Mouse (Mus musculus): ENCODE measurements at regions not wholly inside any gene's neighbourhood (a gene's known extent, or its start where the extent isn't known, plus 50 kb on each side); places are given as distances from the start of the nearest gene placed in this dataset.

DNA sequence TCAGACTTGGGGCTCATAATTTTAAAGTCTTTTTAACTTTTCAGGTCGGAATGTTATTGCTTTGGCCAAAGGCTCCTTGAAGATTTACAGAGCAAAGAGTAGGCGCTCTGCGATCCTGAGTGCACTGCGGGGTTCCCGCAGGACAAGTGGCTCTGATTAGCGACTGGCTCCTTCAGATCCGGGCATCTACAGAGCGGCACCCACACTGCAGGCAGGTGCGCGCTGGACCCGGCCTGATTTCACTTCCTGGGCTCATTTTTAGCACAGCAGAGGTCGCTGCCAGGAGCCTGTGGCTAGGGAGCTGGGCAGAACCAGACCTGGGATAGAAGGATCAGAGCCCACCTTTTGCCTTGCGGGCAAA, 156.6 kb downstream of the Matn1 start:
- peak in 1 of 2 experiments; percentile 24 for DNase-seq
- Histone ChIP-seq H3K27me3 (ENCODE audit: control insufficient read depth, insufficient read depth, low read length) (no peaks in the 10 kb centered on the region), H3K27ac (ENCODE audit: insufficient read depth, low read length) (no peak overlapping the region), H3K4me3 (replicated peaks; ENCODE audit: insufficient read depth, low read depth, low read length) (no peak overlapping the region), H3K4me1 (ENCODE audit: control insufficient read depth, insufficient read depth, low read length) (peaks cover 7% of the 10 kb centered on the region)
- WGBS, result 25% methylated on average over 13 of the region's 13 CpGs
- TF ChIP-seq CTCF (IDR thresholded peaks at IDR 0.05; ENCODE audit: borderline replicate concordance, insufficient read depth, low read depth, low read length) (no peak), POLR2A (IDR thresholded peaks at IDR 0.05; ENCODE audit: borderline replicate concordance, insufficient read depth, low read length) (no peak)

DNA sequence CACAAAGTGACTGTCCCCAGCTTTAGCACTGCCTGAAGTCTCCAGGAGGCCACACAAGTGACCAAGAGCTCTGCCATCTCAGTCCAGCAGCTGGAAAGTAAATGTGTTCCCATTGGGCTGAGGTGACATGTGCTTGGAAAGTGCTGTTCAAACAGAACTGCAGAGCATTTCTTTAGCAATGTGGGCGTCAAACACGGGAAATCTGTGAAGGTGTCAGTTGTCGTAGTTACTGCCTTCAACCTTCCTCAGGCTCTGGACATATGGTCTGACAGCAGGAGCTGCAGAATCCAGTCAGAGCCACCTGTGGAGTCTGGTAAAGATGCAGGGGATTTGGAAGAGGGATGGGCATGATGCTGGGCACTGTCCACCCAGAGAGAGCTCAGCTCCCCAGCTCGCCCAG, 158.0 kb downstream of the Matn1 start:
- DNase-seq, result peak; percentile 33 to 52
- no peaks in the 10 kb centered on the region for H3K27me3 ChIP-seq (ENCODE audit: control insufficient read depth, insufficient read depth, low read length)
- H3K4me3 ChIP-seq (replicated peaks; ENCODE audit: insufficient read depth, low read depth, low read length), result no peak overlapping the region
- TF ChIP-seq POLR2A (IDR thresholded peaks at IDR 0.05; ENCODE audit: borderline replicate concordance, insufficient read depth, low read length) (no peak), CTCF (IDR thresholded peaks at IDR 0.05; ENCODE audit: borderline replicate concordance, insufficient read depth, low read depth, low read length) (no peak)
- 30% methylated on average over 4 of the region's 4 CpGs for WGBS
- H3K27ac ChIP-seq (ENCODE audit: insufficient read depth, low read length), result no peak overlapping the region
- H3K4me1 ChIP-seq (ENCODE audit: control insufficient read depth, insufficient read depth, low read length), result peaks cover 7% of the 10 kb centered on the region

DNA sequence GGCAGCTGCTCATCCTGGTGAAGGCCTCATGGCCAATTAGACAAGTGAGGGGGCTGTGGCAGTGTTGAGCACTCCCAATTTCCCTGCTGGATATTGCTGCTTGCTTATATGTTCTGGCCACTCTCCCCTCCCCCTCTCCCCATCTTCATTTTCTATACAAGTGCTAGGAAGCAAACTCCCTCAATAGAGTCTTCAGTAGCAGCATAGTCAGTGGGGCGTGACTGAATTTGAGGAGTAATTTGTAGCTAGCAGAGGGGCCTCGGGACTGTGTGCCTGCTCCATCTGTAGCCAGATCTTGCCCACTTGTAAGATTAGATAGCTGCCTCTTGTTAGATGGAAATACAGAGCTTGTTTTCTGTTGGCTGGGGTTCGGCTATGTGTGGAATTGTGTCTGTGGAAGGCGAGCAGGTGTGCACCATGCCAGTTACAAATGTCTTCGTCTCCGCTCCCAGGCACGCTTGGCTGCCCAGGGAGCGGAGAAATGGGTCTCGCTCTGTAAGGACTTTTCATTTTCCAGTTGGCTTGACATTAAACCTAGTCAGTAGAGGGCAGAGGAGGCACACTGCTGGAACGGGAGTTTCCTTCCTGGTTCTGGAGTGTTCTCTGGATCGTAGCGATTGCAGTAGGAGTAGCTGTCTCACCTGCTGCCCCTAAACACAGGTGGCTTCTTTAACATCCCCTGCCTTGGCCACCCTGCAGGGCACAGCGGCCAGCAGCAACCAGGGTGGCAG, 163.1 kb downstream of the Matn1 start:
- H3K27ac ChIP-seq (ENCODE audit: insufficient read depth, low read length), result no peak overlapping the region
- peak; percentile 68 to 75 for DNase-seq
- H3K4me3 ChIP-seq (replicated peaks; ENCODE audit: insufficient read depth, low read depth, low read length), result no peak overlapping the region
- no peaks in the 10 kb centered on the region for H3K27me3 ChIP-seq (ENCODE audit: control insufficient read depth, insufficient read depth, low read length)
- TF ChIP-seq POLR2A (IDR thresholded peaks at IDR 0.05; ENCODE audit: borderline replicate concordance, insufficient read depth, low read length) (no peak), CTCF (IDR thresholded peaks at IDR 0.05; ENCODE audit: borderline replicate concordance, insufficient read depth, low read depth, low read length) (peak; percentile 75)
- 16% methylated on average over 13 of the region's 13 CpGs for WGBS
- peaks cover 5% of the 10 kb centered on the region for H3K4me1 ChIP-seq (ENCODE audit: control insufficient read depth, insufficient read depth, low read length)

DNA sequence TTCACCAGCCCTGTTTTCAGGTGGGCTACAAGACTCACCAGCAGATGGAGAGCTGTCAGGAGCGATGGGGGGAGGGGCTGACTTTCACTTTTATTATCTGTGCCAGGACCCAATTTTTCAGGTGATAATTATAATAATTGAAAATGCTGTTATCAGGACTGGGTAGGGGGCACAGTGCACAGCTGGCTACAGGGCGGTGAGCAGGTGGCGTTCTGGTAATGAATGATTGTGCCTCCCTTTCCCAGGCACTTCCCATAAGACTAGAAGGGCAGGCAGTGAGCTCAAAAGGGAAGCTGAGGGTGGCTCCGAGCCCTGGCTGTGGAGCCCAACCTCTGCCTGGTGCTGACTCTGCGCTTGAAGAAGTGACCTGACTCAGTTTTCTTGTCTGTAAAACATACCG, 168.4 kb downstream of the Matn1 start:
- peaks cover 4% of the 10 kb centered on the region for H3K4me1 ChIP-seq (ENCODE audit: control insufficient read depth, insufficient read depth, low read length)
- H3K4me3 ChIP-seq (replicated peaks; ENCODE audit: insufficient read depth, low read depth, low read length), result no peak overlapping the region
- no peak overlapping the region for H3K27ac ChIP-seq (ENCODE audit: insufficient read depth, low read length)
- TF ChIP-seq POLR2A (IDR thresholded peaks at IDR 0.05; ENCODE audit: borderline replicate concordance, insufficient read depth, low read length), result no peak
- TF ChIP-seq CTCF (IDR thresholded peaks at IDR 0.05; ENCODE audit: borderline replicate concordance, insufficient read depth, low read depth, low read length), result no peak
- 87% methylated on average over 6 of the region's 6 CpGs for WGBS
- no peaks in the 10 kb centered on the region for H3K27me3 ChIP-seq (ENCODE audit: control insufficient read depth, insufficient read depth, low read length)
- DNase-seq, result no peak

DNA sequence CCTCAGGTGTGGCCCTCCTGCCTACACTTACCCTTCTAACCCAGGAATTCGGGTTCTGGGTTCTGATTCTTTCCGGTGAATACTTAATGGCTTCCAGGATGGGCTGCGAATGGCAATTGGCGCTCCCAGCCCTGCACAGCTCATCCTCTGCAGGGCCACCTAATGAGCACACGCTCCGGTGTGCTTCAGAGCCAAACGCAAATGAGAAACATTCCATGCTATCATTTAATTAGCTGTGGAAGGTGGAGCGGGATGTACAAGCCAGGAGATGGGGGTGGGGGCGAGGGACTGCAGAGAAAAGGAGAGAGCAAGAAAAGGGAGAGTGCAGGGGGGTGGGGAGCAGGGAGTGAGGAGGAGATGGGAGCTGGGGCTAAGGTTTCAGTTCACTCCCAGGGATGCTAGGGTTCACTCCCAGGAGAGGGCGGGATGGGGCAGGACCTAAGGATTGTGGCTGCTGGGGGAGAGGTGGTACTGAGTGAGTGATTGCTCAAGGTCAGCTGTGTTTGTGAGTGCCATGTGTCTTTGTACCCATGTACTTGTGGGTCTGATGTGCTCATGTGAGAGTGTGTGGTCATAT, 169.6 kb downstream of the Matn1 start:
- no peak overlapping the region for H3K27ac ChIP-seq (ENCODE audit: insufficient read depth, low read length)
- no peaks in the 10 kb centered on the region for H3K27me3 ChIP-seq (ENCODE audit: control insufficient read depth, insufficient read depth, low read length)
- DNase-seq, result no peak
- 52% methylated on average over 10 of the region's 10 CpGs for WGBS
- H3K4me1 ChIP-seq (ENCODE audit: control insufficient read depth, insufficient read depth, low read length), result peaks cover 11% of the 10 kb centered on the region
- TF ChIP-seq POLR2A (IDR thresholded peaks at IDR 0.05; ENCODE audit: borderline replicate concordance, insufficient read depth, low read length) (no peak), CTCF (IDR thresholded peaks at IDR 0.05; ENCODE audit: borderline replicate concordance, insufficient read depth, low read depth, low read length) (no peak)
- no peak overlapping the region for H3K4me3 ChIP-seq (replicated peaks; ENCODE audit: insufficient read depth, low read depth, low read length)

DNA sequence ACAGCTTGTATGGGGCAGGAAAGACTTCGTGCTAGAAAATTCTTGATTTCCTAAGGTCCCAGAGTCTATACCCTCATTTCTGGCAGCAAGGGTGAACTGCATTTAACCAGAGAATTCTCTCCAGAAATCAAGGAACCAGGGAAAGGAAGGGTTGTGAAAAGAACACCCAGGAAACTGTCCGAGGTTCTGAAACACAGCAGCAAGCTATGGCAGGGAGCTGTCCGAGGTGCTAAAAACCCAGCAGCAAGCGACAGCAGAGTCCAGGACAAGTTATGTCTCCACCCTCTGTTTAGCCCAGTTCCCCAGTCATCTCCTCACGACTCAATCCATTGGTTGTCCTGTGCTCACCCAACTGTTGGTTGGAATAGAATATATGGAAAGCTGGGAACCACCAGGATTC, 171.1 kb downstream of the Matn1 start:
- no peak overlapping the region for H3K4me3 ChIP-seq (replicated peaks; ENCODE audit: insufficient read depth, low read depth, low read length)
- DNase-seq, result no peak
- H3K4me1 ChIP-seq (ENCODE audit: control insufficient read depth, insufficient read depth, low read length), result peaks cover 25% of the 10 kb centered on the region
- no peaks in the 10 kb centered on the region for H3K27me3 ChIP-seq (ENCODE audit: control insufficient read depth, insufficient read depth, low read length)
- TF ChIP-seq CTCF (IDR thresholded peaks at IDR 0.05; ENCODE audit: borderline replicate concordance, insufficient read depth, low read depth, low read length) (no peak), POLR2A (IDR thresholded peaks at IDR 0.05; ENCODE audit: borderline replicate concordance, insufficient read depth, low read length) (no peak)
- H3K27ac ChIP-seq (ENCODE audit: insufficient read depth, low read length), result no peak overlapping the region
- WGBS, result 74% methylated on average over 5 of the region's 5 CpGs

DNA sequence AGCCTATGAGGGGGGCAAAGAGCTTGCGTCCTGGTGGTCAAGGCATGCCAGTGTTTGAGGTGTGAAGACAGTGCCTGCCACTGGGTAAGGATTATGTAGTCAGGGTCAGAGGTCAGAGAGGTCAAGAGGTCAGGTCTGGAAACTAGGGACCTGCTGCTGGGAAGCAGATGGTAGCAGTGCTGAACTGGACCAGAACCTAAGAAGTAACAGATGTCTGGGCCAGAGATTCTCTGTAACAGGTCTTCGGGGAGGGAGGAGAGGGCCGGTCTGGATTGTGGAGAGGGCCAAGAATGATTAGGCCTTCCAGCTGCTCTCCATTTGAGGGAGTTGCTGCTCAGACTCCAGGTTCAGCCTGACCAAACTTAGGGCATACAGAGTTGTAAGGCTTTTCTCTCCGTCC, 174.4 kb downstream of the Matn1 start:
- DNase-seq, result peak in 1 of 2 experiments; percentile 50
- no peaks in the 10 kb centered on the region for H3K27me3 ChIP-seq (ENCODE audit: control insufficient read depth, insufficient read depth, low read length)
- 44% methylated on average over 4 of the region's 4 CpGs for WGBS
- no peak for TF ChIP-seq CTCF (IDR thresholded peaks at IDR 0.05; ENCODE audit: borderline replicate concordance, insufficient read depth, low read depth, low read length)
- no peak for TF ChIP-seq POLR2A (IDR thresholded peaks at IDR 0.05; ENCODE audit: borderline replicate concordance, insufficient read depth, low read length)
- H3K27ac ChIP-seq (ENCODE audit: insufficient read depth, low read length), result no peak overlapping the region
- peaks cover 42% of the 10 kb centered on the region for H3K4me1 ChIP-seq (ENCODE audit: control insufficient read depth, insufficient read depth, low read length)
- no peak overlapping the region for H3K4me3 ChIP-seq (replicated peaks; ENCODE audit: insufficient read depth, low read depth, low read length)

DNA sequence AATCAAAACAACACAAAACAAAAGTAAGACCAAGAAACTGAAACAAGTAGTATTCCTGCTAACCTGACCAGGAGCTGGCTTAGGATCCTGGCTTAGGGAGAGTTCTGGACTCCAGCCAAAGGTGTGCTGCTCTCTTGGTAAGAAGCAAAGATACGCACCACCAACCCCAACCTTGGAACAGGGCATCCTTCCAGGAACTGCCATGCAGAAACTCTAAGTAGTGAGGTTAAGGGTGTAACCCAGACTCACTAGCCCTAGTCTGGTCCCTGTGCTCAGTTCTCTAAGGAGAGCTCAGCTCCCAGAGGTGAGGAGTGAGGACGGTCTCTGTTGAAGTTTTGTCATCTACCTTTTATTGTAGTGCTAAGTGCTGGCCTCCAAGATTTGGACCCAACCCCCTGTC, 175.4 kb downstream of the Matn1 start:
- peak overlapping the region; percentile 89 for H3K27ac ChIP-seq (ENCODE audit: insufficient read depth, low read length)
- no peaks in the 10 kb centered on the region for H3K27me3 ChIP-seq (ENCODE audit: control insufficient read depth, insufficient read depth, low read length)
- peak; percentile 68 to 77 for DNase-seq
- 51% methylated on average over 2 of the region's 2 CpGs for WGBS
- no peak for TF ChIP-seq CTCF (IDR thresholded peaks at IDR 0.05; ENCODE audit: borderline replicate concordance, insufficient read depth, low read depth, low read length)
- no peak for TF ChIP-seq POLR2A (IDR thresholded peaks at IDR 0.05; ENCODE audit: borderline replicate concordance, insufficient read depth, low read length)
- H3K4me3 ChIP-seq (replicated peaks; ENCODE audit: insufficient read depth, low read depth, low read length), result no peak overlapping the region
- peaks cover 42% of the 10 kb centered on the region for H3K4me1 ChIP-seq (ENCODE audit: control insufficient read depth, insufficient read depth, low read length)

All from cerebellum, adult 2 months (tissue).